Mouse (Mus musculus) thymus, adult 2 months (tissue): ENCODE measurements around the gene Klk1b4.

Experiments used
- CTCF ChIP-seq: fragments of 200-500 bp; IDR thresholded peaks from 2 replicates; pipeline ENCODE4 v1.5.1; 2012; ENCODE audit warnings: mild to moderate bottlenecking, control low read depth, low read length, moderate library complexity, borderline replicate concordance; ENCODE audit not compliant: control insufficient read depth, poor library complexity, insufficient read depth; ENCODE audit errors: extremely low read depth
- POLR2A ChIP-seq: fragments of 200-500 bp; IDR thresholded peaks from 2 replicates; pipeline ENCODE4 v1.6.1; 2012; ENCODE audit warnings: mild to moderate bottlenecking, low read length, control low read depth, moderate library complexity; ENCODE audit not compliant: control insufficient read depth, poor library complexity, insufficient read depth; ENCODE audit errors: extremely low read depth

DNA sequence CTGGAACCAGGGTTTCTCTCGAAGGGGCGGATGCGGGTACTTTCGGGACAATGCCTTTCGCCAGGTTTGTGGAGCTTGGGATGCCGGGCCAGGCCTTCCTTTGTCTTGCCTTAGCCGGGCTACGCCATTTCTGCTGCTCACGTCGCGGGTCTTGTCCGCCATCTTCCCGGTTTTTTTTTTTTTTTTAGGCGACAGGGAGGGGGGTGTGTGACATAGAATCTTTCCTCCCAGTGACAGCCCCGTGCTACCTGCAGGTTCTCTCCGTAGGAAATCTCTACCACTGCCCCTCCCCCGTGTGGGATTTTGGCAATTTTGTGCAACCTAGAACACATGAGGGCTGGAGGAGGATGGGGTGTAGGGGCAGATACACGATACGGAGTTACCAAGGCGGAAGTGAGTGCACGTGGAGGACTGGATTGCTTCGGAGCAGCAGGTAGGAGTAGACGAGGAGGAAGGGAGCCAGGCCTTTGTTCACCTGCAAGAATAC lies 39.8 kb downstream of the Klk1b4 start:
- TF ChIP-seq CTCF = no peak
- TF ChIP-seq POLR2A = no peak
